Mouse (Mus musculus) liver (tissue): ENCODE data around the gene Mul1.
"Not testable (repeated sequence)": the region's sequence is repeated elsewhere in the genome, so short reads cannot be mapped to it uniquely, and the experiment has no call there.

ENCODE experiments used
- DNase-seq: peaks from one replicate; pipeline ENCODE4 v3.0.0-alpha.2; 2020; ENCODE audit warnings: mixed read lengths

Mul1 gene

DNA sequence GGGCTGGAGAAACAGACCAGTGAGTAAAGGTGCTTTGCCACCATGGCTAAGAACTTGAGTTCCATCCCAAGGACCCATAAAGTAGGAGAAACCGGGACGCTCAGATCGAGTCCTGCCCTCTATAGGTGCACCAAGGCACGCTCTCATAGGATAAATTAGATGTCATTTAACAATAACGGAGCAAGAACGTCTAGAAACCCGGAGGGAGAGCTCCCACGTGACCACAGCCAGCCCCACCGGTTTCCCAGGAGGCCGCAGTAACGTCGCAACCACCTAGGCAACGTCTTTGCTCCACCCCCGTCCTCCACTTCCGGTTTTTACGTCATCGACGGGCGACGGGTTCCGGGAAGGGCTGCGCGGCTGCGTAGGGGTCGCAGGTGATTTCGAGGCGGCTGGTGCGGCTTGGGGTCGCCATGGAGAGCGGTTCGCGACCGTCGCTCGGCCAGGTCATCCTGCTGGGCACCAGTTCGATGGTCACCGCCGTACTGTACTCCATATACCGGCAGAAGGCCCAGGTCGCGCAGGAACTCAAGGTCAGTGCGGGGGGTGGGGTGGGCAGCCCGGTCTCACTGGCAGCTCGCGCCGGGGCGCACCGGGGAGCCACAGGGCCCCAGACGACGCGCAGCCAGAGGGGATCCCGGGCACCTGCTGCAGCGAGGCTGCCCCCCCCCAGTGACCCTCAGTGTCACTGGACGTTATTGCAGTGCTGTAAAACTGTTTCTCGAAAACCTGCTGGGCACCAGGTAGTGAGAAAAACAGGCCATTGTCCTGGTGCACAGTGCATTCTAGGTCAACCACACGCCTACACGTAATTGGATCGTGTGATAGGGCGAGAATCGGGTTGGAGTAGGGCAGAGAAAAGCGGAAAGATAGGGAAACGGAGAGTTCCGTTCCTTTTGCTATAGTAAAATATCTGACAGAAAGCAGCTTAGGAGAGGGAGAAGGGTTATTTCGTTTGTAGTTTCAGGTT, at the start of gene Mul1:
Mul1 (plus strand) TSS at position 325 of the 970 bp plus-strand sequence.
- peak; percentile 90 for DNase-seq

- no peak for DNase-seq
These were observed 40.8 kb upstream of the Mul1 start for GRCm38 (mm10) chr4:138393703-138394102.

DNA sequence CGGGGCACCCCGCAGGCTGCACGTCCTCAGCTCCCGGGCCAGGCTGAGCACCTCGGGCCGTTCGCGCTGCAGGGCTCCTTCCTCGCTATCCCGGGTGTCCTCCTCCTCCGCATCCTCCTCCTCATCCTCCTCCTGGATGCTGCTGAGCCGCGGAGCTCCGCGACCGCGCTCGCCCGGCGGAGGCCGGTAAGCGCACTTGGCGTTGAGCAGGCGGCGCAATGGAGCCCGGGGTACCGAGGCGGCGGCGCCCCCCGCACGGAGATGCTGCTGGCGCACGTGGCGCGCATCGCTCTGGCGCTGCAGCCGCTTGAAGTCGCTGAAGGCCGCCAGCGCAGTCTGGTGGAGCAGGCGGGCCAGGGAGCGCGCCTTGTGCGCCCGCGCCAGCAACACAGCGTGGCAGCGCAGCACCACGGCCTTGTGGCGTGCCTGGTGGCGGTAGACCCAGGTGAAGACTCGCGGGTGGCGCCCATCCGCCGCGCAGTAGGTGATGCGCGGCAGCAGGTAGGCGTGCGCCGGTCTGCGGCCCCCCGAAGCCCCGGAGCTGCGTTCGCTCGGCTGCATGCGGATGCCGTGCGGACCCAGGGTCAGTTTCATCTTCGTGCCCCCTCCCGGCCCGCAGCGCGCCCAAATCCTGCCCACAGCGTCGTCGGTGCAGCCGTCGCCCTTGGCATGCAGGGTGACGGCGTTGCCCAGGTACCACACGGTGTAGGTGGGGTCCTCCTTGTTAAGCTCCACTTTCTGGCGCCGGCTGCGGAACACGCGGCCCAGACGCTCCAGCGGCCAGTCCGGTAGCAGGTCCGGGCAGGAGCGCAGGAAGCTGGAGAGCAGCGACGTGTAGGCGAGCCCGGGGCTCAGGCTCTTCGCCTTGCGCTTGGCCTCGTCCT, 39.1 kb upstream of the Mul1 start:
- no peak for DNase-seq

DNA sequence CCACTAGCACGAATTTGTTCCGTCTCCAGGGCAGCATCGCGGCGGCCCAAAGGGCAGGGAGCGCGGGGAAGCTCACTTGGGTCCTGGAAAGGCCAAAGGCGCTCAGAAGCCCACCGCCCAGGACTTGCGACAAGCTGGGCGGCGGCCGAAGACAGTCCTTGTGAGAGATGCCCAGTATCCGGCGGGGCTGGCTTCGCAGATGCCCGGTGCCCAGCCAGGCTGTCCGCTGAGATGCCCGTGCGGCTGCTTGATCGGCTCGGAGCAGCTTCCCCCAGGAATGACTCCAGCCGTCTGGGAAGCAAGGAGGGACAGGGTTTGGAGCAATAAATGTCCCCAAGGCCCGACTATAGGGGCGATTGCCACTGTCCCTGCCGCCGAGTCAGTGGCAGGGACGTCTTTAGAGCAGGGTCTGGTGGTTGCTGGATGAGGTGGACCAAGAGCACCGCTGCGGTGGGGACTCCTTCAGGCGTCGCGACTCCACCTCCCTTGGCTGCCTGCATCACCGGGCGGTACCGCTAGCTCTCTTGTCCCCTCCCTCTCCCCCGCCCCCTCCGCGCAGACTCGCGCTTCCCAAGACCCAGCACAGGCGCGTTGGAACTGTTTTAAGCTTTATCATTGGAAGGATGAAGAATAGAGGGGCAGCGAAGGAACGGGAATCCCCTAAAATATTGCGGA, 38.4 kb upstream of the Mul1 start, which contains the start of gene Fam43b:
Fam43b (minus strand) TSS at position 558 of the 675 bp plus-strand sequence.
- peak; percentile 25 for DNase-seq

GRCm38 (mm10) chr4:138396711-138397110, 37.8 kb upstream of the Mul1 start:
- no peak for DNase-seq

GRCm38 (mm10) chr4:138404806-138405205, 29.7 kb upstream of the Mul1 start:
- DNase-seq: peak; percentile 47

DNA sequence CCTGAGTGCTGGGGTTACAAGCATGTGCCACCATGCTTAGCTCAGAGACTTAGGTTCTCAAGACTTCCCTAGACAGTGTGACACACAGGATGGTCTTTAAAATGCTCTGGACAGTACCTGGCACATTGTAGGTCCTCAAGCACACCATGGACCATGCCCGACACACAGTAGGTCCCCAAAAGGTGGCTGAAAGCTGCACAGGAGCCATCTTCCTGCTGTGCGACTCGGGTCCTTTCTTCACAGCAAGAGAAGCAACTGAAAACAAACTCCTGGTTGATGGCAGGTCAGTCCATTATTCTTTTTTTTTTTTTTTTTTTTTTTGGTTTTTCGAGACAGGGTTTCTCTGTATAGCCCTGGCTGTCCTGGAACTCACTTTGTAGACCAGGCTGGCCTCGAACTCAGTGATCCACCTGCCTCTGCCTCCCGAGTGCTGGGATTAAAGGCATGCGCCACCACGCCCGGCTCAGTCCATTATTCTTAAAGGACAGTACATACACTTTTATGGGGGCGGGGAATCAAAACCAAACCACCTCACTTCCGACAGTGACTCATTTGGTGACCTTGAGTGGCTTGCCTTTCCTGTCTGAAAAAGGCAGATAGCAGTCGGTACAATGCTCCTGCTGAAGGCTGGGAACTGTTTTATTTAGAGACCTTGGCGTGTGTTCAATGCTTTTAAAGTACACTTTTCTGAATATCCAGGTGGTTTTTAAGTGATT, 26.8 kb upstream of the Mul1 start:
- no peak for DNase-seq

GRCm38 (mm10) chr4:138411011-138411410, 23.5 kb upstream of the Mul1 start:
- DNase-seq: no peak

- no peak for DNase-seq
These were observed 22.9 kb upstream of the Mul1 start for GRCm38 (mm10) chr4:138411504-138412121.

DNA sequence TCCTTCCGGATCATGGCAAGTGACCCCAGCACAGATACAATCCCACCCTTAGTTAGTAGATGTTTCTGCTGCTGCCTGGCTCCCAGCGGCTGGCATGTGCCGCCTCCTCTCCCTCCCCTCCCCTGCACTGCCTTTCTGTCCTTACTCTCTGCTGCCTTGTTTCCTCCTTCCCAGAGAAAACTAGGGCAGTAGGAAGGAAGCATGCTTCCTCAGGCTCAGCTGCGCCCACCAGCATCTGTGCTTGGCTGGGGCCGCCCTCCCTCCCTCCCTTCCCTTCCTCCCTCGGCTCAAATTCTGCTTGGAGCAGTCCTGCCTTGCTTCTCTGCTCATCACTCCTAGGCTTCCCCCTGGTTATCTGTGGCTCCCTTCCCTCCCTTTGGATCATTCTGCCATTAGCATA, 19.7 kb upstream of the Mul1 start:
- DNase-seq: no peak

DNA sequence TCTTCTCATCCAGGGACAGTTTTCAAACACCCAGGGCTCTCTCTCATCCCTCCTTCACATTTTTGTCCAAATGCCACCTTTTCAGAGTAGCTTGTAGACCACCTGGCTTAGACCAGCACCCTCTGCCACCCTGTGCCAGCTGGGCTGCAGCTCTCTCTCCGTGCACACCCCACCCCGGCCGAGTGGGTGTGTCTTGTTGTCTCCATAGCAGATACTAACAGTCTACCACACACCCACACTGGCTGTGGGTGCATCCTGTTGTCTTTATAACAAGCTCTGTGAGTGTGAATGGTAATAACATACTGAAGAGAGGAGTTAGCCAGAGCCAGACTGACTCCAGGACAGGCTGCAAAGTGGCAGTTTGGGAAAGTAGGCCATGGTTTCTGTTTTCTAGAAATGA, 18.5 kb upstream of the Mul1 start:
- DNase-seq: no peak

DNA sequence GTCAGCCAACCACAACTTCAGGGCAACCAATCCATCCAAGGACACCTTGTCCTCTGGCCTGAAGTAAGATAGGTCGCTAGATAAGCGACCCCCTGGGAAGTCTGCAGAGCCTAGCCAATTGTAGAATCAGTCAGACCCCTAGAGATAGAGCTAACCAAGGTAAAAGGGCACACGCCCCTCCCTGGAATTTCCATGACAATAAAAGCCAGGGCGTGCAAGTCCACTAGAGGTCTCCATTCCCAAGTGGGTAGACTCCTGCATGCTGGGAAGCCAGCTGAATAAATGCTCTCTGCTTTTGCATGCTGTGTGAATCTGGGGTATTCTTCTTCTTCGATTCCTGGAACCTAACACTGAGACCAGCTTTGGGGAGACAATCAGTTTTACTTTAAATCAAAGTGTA, 18.1 kb upstream of the Mul1 start:
- DNase-seq: no peak

DNA sequence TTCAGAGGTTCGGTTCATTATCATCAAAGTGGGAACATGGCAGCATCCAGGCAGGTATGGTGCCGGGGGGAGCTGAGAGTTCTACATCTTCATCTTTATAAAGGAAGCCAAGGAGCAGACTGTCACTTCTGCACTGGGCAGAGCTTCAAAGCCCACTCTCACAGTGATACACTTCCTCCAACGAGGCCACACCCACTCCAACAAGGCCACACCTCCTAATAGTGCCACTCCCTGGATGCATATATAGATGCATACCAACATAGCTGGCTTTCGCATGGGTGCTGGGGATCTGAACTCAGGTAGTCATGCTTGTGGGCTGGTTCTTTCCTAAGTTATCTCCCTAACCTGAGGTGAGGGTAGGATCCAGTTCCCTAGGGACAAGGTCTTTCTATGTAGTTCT, 16.6 kb upstream of the Mul1 start:
- DNase-seq: no peak

DNA sequence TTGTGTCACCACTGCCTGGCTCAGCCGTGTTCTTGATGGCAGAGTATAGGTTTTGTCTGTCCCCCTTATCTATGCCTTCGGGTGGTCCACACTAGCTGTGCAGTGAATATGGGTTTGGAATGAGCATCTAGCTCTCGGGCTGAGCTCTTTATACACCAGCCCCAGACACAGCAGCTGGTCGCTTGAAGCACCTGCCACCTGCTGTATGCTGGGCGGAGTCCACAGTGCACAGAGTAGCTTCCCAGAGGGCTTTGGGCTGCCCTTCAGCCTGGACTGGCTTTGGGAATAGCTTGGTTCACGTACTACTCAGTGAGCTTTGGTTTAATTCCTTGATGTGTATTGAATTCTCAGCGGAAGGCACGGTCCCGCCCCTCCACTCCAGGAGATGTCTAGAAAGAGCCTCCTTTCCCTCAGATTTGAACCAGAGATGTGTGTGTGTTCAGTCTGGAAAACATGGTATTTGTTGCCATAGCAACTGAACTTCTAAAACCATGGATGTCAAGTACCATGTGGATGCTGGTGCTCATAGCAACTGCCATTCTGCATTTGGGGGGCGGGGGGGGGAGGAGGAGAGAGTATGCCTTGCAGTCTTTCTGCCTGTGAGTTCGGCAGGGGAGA, 16.0 kb upstream of the Mul1 start:
- DNase-seq: no peak

GRCm38 (mm10) chr4:138425028-138425427, 9.4 kb upstream of the Mul1 start:
- no peak for DNase-seq

- not testable (repeated sequence) for DNase-seq
These were observed 8.9 kb upstream of the Mul1 start for GRCm38 (mm10) chr4:138425604-138426003.

GRCm38 (mm10) chr4:138426778-138427705, 7.4 kb upstream of the Mul1 start:
- peak; percentile 74 for DNase-seq

DNA sequence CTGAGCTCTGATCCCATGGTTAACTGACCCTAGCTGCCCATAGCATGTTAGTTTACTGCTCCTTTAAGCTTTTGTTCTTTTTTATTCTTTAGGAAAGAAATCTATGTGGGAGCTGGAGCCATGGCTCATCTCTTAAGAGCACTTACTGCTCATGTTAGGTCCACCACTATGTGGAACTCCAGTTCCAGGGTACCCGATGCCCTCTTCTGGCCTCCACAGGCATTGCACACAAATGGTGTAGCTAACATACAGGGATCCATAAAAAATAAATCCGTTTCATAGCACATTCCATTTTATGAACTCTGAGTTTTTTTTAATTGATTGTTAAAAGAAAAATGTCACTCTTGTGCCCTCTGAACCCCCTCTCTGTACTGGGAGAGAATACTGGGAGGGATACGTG, 4.7 kb upstream of the Mul1 start:
- peak; percentile 24 for DNase-seq

DNA sequence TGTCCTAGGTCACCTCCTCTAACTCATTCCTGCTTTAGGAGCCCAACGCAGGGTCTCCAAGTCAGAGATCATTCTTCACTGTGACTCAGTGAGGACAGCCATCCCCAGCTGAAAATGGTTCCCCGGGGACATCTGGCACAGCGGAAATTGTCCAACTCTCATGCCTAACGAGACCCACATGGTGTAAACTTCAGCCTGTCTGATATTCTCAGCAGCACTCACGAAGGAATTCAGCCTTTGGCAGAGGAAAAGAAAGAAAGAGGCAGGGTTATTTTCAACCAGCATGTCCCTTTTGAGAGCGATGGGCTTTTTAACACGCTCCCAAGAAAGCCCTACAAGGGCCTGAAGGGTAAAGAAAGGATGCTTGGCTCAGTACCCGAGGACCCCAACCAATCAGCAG, 3.1 kb upstream of the Mul1 start:
- DNase-seq: no peak

DNA sequence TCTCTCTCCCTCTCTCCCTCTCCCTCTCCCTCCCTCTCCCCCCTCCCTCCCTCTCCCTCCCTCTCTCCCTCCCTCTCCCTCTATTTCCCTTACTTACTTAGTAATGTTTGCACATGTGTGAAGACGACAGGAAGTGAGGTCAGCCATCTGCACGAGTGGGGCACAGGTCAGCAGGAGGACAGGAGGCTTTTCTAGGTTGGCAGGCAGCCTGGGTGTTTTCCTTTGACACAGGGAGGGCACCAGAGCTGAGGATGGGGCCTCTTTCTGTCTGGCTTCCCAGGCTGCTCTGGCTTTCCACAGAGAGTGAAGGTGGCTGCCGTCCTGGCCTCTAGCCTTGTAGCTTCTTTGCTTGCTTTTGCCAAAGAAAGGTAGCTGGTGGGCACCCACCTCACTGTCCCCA, 5.6 kb downstream of the Mul1 start:
- no peak for DNase-seq
